Mouse (Mus musculus) Muller cell, postnatal 12 days (primary cell): Measurements from ENCODE around the gene Bmp2k.

Source experiments
- DNase-seq: peaks from one replicate; pipeline ENCODE4 v3.0.0-alpha.2; 2015; ENCODE audit errors: inconsistent ontology term

Gene Bmp2k

DNA sequence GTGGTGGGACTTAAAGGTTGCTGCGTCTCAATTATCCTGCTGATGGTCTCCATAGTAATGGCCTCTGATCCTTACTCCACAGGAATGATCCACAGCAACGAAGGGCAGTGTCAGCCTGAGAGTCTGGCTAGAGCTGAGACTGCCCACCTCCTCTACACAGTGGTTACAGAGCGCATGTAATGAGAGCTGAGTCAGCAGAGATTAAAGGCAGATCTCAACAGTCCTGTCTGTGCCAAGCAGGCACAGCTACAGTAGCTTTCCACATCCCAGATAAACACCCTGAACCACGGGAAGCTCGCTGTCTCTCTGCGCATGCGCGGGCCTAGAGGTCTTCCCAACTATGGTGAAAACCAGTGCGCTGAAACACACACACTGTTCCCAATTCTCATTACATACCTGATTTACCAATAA, 100.1 kb downstream of the Bmp2k start:
- DNase-seq = peak; percentile 19

DNA sequence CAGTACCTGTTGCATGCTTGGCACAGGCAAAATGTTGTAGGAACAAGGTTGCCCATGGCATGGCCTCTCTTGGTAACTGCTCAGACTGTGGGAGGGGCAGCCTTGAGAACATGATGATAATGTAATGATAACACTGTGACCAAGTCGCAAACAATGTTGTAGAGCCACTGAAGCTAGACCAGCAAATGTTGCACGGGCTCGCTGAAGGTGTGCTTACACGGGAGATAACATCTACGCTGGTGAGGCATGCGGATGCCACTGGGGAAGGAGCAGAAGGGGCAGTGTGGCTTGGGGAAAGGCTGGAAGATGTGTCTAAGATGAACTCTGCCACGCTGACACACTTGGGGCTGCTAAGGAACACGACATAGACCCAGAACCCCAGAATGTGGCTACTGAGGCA, 102.5 kb downstream of the Bmp2k start:
- no peak for DNase-seq

DNA sequence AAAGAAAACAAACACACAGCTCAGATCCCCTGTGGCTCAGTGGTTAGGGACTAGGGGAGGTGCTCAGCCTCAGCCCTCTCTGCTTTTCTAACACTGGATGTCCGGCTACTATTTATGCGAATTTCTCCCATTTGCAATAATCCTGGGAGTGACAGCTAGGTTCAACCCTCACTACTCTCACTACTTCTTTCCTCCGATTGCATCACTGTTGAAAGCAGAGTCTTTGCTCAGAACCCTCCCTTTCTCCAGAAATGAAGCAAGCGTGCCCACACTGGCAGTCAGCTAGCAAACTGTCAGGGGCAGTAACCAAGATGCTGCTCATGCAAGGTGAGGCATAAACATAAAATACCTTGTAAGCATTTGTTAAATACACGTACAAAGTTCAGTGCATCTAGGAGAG, 110.8 kb downstream of the Bmp2k start:
- DNase-seq = no peak

DNA sequence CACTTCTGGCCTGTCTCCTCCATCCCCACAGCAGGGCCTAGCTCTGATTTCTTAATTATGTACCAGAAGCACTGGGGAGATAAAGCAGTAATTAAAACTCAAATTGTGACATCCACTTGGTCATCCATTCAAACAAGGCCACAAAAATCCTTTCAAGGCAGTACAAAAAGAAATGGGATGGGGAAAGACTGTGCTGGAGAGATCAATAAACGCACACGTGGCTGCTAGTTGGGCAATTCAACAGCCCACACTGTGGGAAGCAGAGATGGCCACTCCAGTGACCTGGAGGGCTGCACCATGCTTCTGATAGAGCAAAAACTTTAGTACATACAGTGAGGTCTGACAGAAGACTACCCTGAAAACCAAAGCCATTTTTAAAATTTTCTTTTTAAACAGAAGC, 112.6 kb downstream of the Bmp2k start:
- DNase-seq = peak; percentile 7

DNA sequence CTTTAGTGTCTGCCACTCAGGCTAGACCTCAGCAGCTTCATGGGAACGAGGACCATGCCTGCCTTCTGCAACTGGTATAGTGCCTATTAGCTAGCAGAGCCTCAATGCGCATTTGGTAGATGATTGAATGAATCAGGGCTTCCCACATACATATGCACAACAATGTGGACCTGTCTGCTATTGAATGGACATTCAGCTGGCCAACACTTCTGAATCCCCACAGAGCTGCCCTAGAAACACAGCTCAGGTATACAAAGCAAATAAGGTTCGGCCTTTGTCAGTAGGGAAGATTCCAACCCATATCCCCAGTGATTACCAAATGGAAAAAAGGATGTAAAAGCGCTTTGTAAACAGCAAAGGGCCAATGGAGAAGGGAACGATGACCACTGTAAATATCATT, 113.2 kb downstream of the Bmp2k start:
- DNase-seq = peak; percentile 9

DNA sequence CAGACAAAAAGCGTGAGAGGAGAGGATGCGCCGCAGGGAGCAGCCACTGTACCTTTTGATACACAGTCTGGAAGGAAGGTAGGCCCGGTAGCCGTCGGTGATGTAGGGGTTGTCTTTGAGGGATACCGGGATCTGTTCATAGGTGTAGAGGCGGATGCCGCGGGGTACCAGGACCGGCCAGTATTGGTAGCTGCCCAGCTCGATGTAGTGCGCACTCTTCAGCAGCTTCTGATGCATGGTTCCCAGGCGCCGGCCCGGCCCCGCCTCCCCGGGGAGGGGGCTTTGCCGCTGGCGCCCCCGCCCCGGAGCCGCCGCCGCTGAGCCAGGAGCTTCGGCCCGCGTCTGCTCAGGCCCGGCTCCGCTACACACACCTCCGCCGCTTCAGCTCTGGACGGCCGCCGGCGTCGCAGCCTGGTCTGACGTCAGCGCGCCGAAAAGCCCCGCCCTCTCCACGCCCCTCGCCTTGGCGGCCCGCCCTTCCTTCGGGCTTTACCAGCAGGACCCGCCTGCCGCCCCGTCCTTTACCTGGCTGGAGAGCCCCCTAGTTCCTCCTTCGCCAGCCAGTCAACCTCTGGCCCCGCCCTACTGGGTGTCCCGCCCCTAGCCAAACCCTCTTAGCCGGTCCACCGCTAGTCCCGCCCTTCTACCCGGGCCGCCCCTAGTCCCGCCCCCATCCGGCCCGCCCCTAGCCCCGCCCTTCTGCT, 113.9 kb downstream of the Bmp2k start, which contains the start of gene Paqr3:
Gene Paqr3 (minus strand): TSS at position 390 of the 704 bp plus-strand sequence.
- DNase-seq = peak; percentile 96

DNA sequence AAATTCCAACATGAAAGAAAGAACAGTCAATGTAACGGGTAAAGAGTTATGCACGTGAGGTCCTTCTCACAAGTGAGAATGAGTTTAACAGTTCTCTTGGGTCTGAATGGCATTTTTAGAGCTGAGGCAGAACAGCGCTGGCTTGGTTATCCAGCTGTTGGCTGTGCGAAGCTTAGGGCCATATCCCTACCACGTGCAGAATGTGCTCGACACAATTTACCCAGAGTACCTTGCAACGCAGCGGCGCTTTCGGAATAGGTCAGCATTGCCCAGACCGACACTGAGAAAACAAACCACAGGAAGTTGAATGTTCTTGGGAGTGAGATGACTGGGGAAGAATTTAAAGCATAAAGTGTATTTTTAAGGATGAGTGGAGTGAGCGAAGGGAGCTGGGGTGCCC, 127.5 kb downstream of the Bmp2k start:
- DNase-seq = no peak

DNA sequence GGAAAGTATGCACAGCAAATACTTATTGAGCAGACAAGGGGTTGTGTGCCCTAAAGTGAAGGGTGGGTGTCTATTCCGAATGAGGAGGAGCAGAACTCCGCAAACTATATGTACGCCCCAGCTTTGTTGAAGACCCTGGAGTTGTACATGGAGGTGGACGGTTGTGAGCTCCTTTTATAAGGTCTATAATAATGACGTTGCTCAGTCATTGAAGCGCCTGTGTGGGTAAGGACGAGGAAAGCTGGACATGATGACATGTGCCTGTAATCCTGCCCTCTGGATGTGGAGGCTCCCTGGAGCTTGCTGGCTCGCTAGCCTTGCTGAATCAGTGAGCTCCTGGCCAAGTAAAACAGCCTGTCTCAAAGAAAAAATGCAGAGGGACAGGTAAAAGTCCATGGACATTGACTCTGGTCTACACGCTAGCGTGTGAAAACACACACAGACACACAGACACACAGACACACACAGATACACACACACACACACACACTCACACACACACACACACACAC, 128.0 kb downstream of the Bmp2k start:
- DNase-seq = no peak

DNA sequence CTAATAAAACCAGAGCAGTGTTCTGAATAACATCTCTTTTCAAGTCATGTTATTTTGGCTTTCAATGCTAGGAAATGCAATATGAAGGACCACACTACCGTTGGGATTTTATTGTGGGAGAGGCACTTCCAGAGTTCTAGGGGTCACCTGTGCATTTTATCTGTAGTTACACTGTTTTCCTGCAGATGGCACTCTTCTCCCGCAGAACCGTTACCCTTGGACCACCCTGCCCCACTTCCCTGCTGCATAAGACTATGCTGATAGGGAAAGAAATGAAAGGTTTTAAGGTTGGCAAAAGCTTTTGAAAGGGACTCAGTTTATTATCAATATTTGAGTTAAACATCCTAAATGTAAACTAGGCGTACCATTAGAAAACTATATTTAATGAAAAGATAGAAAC, 128.5 kb downstream of the Bmp2k start:
- DNase-seq = peak; percentile 40

DNA sequence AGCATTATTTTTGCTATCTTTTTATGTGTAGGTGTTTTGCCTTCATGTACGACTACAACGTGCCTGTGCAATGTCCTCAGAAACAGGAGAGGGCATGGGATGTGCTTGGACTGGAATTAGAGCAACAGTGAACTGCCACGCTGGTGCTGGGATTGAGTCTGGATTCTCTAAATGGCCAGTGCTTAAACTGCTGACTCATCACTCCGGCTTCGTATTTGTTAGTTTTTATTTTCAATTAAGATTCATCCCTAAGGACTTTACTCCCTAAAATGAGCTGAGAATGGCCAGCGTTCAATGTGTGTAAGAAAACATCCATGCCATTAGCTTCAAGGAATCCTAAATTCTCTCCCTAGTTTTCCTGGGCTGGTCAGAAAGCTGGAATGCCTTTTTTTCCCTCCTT, 129.8 kb downstream of the Bmp2k start:
- no peak for DNase-seq

DNA sequence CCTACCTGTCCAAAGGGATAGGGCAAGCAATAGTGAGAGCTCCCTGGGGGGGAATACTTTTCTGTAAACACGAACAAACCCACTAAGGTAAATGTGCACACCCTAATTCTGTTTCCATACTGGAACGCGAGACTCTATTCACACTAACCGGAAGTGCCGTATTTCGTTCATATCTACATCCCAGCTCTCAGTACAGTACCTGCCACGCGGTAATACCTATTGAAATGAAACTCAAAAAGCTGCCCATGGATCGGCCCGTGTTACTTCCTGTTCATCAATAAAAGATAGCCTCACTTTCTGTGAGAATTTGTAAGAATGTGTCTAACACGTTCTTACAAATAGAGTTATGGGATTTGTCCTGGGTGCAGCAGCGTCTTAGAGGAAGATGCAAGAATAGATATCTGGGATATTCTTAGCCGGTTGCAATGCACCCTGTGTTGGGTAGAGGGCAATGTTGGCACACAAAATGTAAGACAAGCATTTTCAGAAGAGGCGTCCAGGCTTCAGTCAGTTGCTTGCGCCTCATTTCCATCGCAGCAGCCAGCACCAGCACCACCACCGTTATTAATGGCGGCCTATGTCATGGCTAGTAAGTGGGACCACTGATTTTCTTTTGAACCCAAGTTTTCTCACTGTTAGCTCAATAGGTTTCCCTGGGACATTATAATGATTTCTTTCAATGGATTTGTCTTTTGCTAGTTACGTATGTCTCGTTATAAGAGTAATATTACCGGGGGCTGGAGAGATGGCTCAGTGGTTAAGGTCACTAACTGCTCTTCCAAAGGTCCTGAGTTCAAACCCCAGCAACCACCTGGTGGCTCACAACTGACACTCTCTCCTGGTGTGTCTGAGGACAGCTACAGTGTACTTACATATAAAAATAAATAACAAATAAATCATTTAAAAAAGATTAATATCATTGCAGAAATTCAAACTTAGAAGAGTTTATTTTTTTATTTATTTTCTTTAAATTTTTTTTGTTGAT, 131.0 kb downstream of the Bmp2k start:
- peak; percentile 33 for DNase-seq

DNA sequence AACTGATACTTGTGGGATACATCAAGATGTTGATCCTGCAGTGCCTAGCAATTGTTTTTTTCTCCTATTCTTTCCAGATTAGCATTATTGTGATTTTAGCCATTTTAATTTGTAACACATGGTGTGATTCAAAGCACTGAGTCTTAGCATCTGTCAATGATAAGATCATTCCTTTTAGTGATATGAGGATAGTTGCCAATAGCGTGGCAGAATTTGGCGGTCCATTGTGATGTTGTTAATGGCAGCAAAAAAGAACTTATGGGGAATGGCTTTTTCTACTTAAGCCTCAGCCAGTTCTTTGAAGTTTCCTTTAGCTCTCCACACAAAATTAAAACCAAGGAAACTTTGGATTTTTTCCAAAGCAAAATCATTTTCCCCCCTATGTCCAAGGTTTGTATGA, 132.1 kb downstream of the Bmp2k start:
- DNase-seq = no peak

DNA sequence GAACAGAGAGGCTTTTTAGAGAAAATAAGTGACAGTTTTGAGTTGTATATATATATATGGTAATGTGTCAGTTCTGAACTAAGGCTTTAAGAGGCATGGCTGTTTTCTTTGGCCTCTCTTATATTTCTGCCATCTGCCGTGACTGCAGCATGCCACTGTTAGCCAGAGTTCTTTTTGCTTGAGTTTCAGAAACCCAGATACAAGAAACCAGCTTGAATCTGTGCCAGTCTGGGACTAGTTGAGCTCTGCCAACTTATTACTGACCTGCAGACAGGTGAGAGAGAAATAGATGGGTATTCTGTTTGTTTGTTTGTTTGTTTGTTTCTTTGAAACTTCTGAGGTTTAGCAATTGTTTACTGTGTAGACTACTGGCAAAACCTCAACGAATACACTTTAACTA, 137.8 kb downstream of the Bmp2k start:
- no peak for DNase-seq
